Mouse (Mus musculus): ENCODE results near the gene Sqor.

GRCm38 (mm10) chr2:122825406-122826236 lies 60.6 kb downstream of the Sqor start:
- TF ChIP-seq CTCF (conservative IDR thresholded peaks at IDR 0.05; ENCODE audit: low read length) (peak; percentile 83), NANOG (IDR thresholded peaks at IDR 0.05; ENCODE audit: borderline replicate concordance, low read length) (no peak), POU5F1 (IDR thresholded peaks at IDR 0.05; ENCODE audit: borderline replicate concordance, low read length) (no peak)

All from E14TG2a.4 (cell line).